Mouse (Mus musculus): Measurements from ENCODE around the gene Tspan4. TPM values are rescaled to one million over a fixed set of nuclear protein-coding genes. Genes with fewer than 3 reads are reported as not detected.

Gene Tspan4
- polyA plus RNA-seq, 1 experiment from 2014 or later: 78.2 TPM

- Histone ChIP-seq H3K9me3 (ENCODE audit: control insufficient read depth, low read length) (no peaks in the 10 kb centered on the region), H3K36me3 (ENCODE audit: control insufficient read depth, insufficient read depth, low read length) (0 out of 2 replicates have a peak, but pooled peaks cover under 1% of the 10 kb centered on the region), H3K4me2 (no peak overlapping the region), H3K27me3 (replicated peaks; ENCODE audit: control insufficient read depth, insufficient read depth, low read length) (peaks cover 23% of the 10 kb centered on the region), H3K4me1 (replicated peaks; ENCODE audit: control insufficient read depth, insufficient read depth, low read length) (peaks cover 17% of the 10 kb centered on the region), H3K9ac (ENCODE audit: low read depth, low read length) (no peak overlapping the region), H3K27ac (ENCODE audit: low read depth, low read length) (no peak overlapping the region), H3K4me3 (ENCODE audit: low read depth, low read length) (no peak overlapping the region)
- DNase-seq (ENCODE audit: low spot score): no peak
- ATAC-seq (replicated peaks; ENCODE audit: low FRiP score): no peak
- 90% methylated on average over 14 of the region's 14 CpGs for WGBS
Observed at GRCm38 (mm10) chr7:141457236-141457635, 17.8 kb upstream of the Tspan4 start.

GRCm38 (mm10) chr7:141457986-141458660 is 16.9 kb upstream of the Tspan4 start:
- no peaks in the 10 kb centered on the region for H3K36me3 ChIP-seq (ENCODE audit: control insufficient read depth, insufficient read depth, low read length)
- peaks cover 17% of the 10 kb centered on the region for H3K4me1 ChIP-seq (replicated peaks; ENCODE audit: control insufficient read depth, insufficient read depth, low read length)
- no peaks in the 10 kb centered on the region for H3K9me3 ChIP-seq (ENCODE audit: control insufficient read depth, low read length)
- no peak for ATAC-seq (replicated peaks; ENCODE audit: low FRiP score)
- H3K9ac ChIP-seq (ENCODE audit: low read depth, low read length): no peak overlapping the region
- 74% methylated on average over 15 of the region's 15 CpGs for WGBS
- H3K4me2 ChIP-seq: no peak overlapping the region
- no peak overlapping the region for H3K27ac ChIP-seq (ENCODE audit: low read depth, low read length)
- H3K27me3 ChIP-seq (replicated peaks; ENCODE audit: control insufficient read depth, insufficient read depth, low read length): peaks cover 30% of the 10 kb centered on the region
- DNase-seq (ENCODE audit: low spot score): no peak
- no peak overlapping the region for H3K4me3 ChIP-seq (ENCODE audit: low read depth, low read length)

- Histone ChIP-seq H3K27me3 (replicated peaks; ENCODE audit: control insufficient read depth, insufficient read depth, low read length) (peaks cover 36% of the 10 kb centered on the region), H3K4me2 (no peak overlapping the region; the same call in 1 of the 2 replicates), H3K36me3 (ENCODE audit: control insufficient read depth, insufficient read depth, low read length) (no peaks in the 10 kb centered on the region), H3K9me3 (ENCODE audit: control insufficient read depth, low read length) (no peaks in the 10 kb centered on the region), H3K9ac (ENCODE audit: low read depth, low read length) (no peak overlapping the region), H3K4me3 (ENCODE audit: low read depth, low read length) (no peak overlapping the region), H3K27ac (ENCODE audit: low read depth, low read length) (no peak overlapping the region), H3K4me1 (replicated peaks; ENCODE audit: control insufficient read depth, insufficient read depth, low read length) (peaks cover 17% of the 10 kb centered on the region)
- no peak for DNase-seq (ENCODE audit: low spot score)
- 90% methylated on average over 11 of the region's 11 CpGs for WGBS
- ATAC-seq (replicated peaks; ENCODE audit: low FRiP score): no peak
Observed at GRCm38 (mm10) chr7:141458661-141459060, 16.4 kb upstream of the Tspan4 start.

GRCm38 (mm10) chr7:141459301-141459711 is 15.7 kb upstream of the Tspan4 start:
- no peaks in the 10 kb centered on the region for H3K36me3 ChIP-seq (ENCODE audit: control insufficient read depth, insufficient read depth, low read length)
- DNase-seq (ENCODE audit: low spot score) (no peak), ATAC-seq (replicated peaks; ENCODE audit: low FRiP score) (no peak)
- H3K4me1 ChIP-seq (replicated peaks; ENCODE audit: control insufficient read depth, insufficient read depth, low read length): peaks cover 17% of the 10 kb centered on the region
- WGBS: 89% methylated on average over 17 of the region's 17 CpGs
- H3K4me3 ChIP-seq (ENCODE audit: low read depth, low read length): no peak overlapping the region
- H3K4me2 ChIP-seq: no peak overlapping the region
- H3K9me3 ChIP-seq (ENCODE audit: control insufficient read depth, low read length): no peaks in the 10 kb centered on the region
- peaks cover 42% of the 10 kb centered on the region for H3K27me3 ChIP-seq (replicated peaks; ENCODE audit: control insufficient read depth, insufficient read depth, low read length)
- no peak overlapping the region for H3K9ac ChIP-seq (ENCODE audit: low read depth, low read length)
- H3K27ac ChIP-seq (ENCODE audit: low read depth, low read length): no peak overlapping the region

- H3K4me3 ChIP-seq (ENCODE audit: low read depth, low read length): no peak overlapping the region
- H3K27me3 ChIP-seq (replicated peaks; ENCODE audit: control insufficient read depth, insufficient read depth, low read length): peaks cover 49% of the 10 kb centered on the region
- 68% methylated on average over 5 of the region's 5 CpGs for WGBS
- no peak overlapping the region for H3K27ac ChIP-seq (ENCODE audit: low read depth, low read length)
- ATAC-seq (replicated peaks; ENCODE audit: low FRiP score) (no peak), DNase-seq (ENCODE audit: low spot score) (no peak)
- peaks cover 18% of the 10 kb centered on the region for H3K4me1 ChIP-seq (replicated peaks; ENCODE audit: control insufficient read depth, insufficient read depth, low read length)
- H3K9me3 ChIP-seq (ENCODE audit: control insufficient read depth, low read length): no peaks in the 10 kb centered on the region
- no peak overlapping the region for H3K9ac ChIP-seq (ENCODE audit: low read depth, low read length)
- H3K36me3 ChIP-seq (ENCODE audit: control insufficient read depth, insufficient read depth, low read length): no peaks in the 10 kb centered on the region
- H3K4me2 ChIP-seq: no peak overlapping the region
Observed at GRCm38 (mm10) chr7:141460001-141460390, 15.0 kb upstream of the Tspan4 start.

GRCm38 (mm10) chr7:141460391-141461113 is 14.5 kb upstream of the Tspan4 start, which contains the start of gene Cracr2b:
Cracr2b (plus strand) TSS chr7:141461094.
- peak within 1 kb of the TSS; percentile 44 for H3K4me3 ChIP-seq (ENCODE audit: low read depth, low read length)
- peaks cover 22% of the 10 kb centered on the region for H3K4me1 ChIP-seq (replicated peaks; ENCODE audit: control insufficient read depth, insufficient read depth, low read length)
- peak within 1 kb of the TSS; percentile 55 for H3K9ac ChIP-seq (ENCODE audit: low read depth, low read length)
- H3K27me3 ChIP-seq (replicated peaks; ENCODE audit: control insufficient read depth, insufficient read depth, low read length): peaks cover 55% of the 10 kb centered on the region
- DNase-seq (ENCODE audit: low spot score) (no peak), ATAC-seq (replicated peaks; ENCODE audit: low FRiP score) (no peak)
- H3K9me3 ChIP-seq (ENCODE audit: control insufficient read depth, low read length): no peaks in the 10 kb centered on the region
- peak within 1 kb of the TSS; percentile 66 for H3K4me2 ChIP-seq
- 59% methylated on average over 15 of the region's 15 CpGs for WGBS
- H3K36me3 ChIP-seq (ENCODE audit: control insufficient read depth, insufficient read depth, low read length): no peaks in the 10 kb centered on the region
- no peak within 1 kb of the TSS for H3K27ac ChIP-seq (ENCODE audit: low read depth, low read length)

- H3K27me3 ChIP-seq (replicated peaks; ENCODE audit: control insufficient read depth, insufficient read depth, low read length): peaks cover 57% of the 10 kb centered on the region
- no peaks in the 10 kb centered on the region for H3K36me3 ChIP-seq (ENCODE audit: control insufficient read depth, insufficient read depth, low read length)
- ATAC-seq (replicated peaks; ENCODE audit: low FRiP score) (no peak), DNase-seq (ENCODE audit: low spot score) (no peak)
- H3K9me3 ChIP-seq (ENCODE audit: control insufficient read depth, low read length): no peaks in the 10 kb centered on the region
- H3K4me2 ChIP-seq: peak overlapping the region; percentile 66
- H3K4me3 ChIP-seq (ENCODE audit: low read depth, low read length): peak overlapping the region; percentile 44
- no peak overlapping the region for H3K27ac ChIP-seq (ENCODE audit: low read depth, low read length)
- peak overlapping the region; percentile 55 for H3K9ac ChIP-seq (ENCODE audit: low read depth, low read length)
- peaks cover 21% of the 10 kb centered on the region for H3K4me1 ChIP-seq (replicated peaks; ENCODE audit: control insufficient read depth, insufficient read depth, low read length)
- WGBS: 3% methylated on average over 58 of the region's 59 CpGs
Observed at GRCm38 (mm10) chr7:141461521-141462332, 13.3 kb upstream of the Tspan4 start.

- Histone ChIP-seq H3K27ac (ENCODE audit: low read depth, low read length) (no peak overlapping the region), H3K36me3 (ENCODE audit: control insufficient read depth, insufficient read depth, low read length) (no peaks in the 10 kb centered on the region), H3K4me3 (ENCODE audit: low read depth, low read length) (peak overlapping the region; percentile 44), H3K27me3 (replicated peaks; ENCODE audit: control insufficient read depth, insufficient read depth, low read length) (peaks cover 57% of the 10 kb centered on the region), H3K9ac (ENCODE audit: low read depth, low read length) (no peak overlapping the region; the same call in 1 of the 2 replicates), H3K4me2 (peak overlapping the region; percentile 66), H3K4me1 (replicated peaks; ENCODE audit: control insufficient read depth, insufficient read depth, low read length) (peaks cover 24% of the 10 kb centered on the region), H3K9me3 (ENCODE audit: control insufficient read depth, low read length) (no peaks in the 10 kb centered on the region)
- DNase-seq (ENCODE audit: low spot score): no peak
- ATAC-seq (replicated peaks; ENCODE audit: low FRiP score): no peak
- 10% methylated on average over 5 of the region's 5 CpGs for WGBS
Observed at GRCm38 (mm10) chr7:141462333-141462821, 12.7 kb upstream of the Tspan4 start.
